Mouse (Mus musculus): ENCODE results near the gene Recql5.

Gene Recql5

DNA sequence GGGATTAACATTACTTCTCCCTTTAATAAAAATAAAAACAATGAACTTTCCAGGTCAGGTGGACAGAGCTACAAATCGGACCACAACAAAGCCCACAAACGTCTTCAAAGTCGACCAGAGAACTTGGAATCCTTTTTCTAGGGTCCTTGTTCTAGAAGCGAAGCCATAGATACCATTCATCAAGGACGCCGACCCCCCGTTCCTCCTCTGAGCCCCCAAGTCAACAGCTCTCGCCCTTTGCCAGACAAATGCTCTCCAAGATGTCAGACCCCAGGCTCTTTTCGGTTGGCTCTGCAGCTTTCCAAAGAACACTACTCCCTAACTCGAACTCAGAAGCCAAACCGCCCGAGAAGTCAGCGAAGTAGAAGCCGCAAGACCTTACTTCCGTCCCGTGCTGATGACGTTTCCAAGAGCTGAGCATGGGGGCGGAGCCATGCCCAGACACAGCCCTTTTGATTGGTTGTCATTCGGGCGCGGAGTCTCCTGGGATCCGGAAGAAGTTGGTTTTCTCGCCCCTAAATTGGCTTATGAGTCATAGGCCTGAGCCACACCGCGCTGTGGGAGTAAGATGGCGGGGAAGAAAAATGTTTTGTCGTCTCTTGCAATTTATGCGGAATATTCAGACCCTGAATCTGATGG, at the start of gene Recql5, which contains the start of gene Sap30bp:
Recql5 (minus strand) TSS at position 370 of the 639 bp plus-strand sequence.
Sap30bp (plus strand) TSS at position 175 of the 639 bp plus-strand sequence.
- ChIA-PET POLR2A (interaction anchor here (0.5 to 8.9 kb wide), 54 partner anchors 8 to 419 kb away, joined by 3 to 92 read pairs (median 4); partner anchors contain the start of genes Galk1 (in 2 of the 4), Caskin2 (in 1 of the 4), Itgb4 (in 1 of the 4) and Jpt1 (in 1 of the 4)), CTCF (interaction anchor here (0.5 to 1.6 kb wide), 10 partner anchors 9 to 682 kb away, joined by 3 to 8 read pairs (median 4); partner anchors contain the start of gene Mrpl38 (in 1 of the 4))

DNA sequence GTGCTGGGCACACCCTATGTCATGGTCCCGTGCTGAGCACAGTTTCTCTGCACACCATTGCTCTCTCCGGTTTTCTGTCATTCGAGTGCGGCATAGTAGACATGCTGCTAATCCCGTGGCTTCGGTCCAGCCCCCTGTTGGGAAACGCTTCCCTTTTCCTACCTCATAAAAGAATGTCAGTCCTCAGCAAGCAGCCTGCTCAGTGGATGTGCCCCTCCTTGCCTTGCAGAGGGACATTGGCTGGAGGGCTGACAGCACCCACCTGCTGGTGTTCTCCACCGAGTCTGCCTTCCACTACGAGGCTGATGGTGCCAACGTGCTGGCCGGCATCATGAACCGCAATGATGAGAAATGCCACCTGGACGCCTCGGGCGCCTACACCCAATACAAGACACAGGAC, 49.2 kb upstream of the Recql5 start:
- CTCF ChIA-PET = interaction anchor here in 1 of 4 experiments (0.6 to 1.1 kb wide), 2 partner anchors 30 to 43 kb away, joined by 3 read pairs; partner anchors contain the start of gene Galk1
- POLR2A ChIA-PET = interaction anchor here in 3 of 4 experiments (0.7 to 1.3 kb wide), 7 partner anchors 8 to 155 kb away, joined by 3 to 6 read pairs (median 4); partner anchors contain the start of gene Itgb4 (in 1 of the 3)

DNA sequence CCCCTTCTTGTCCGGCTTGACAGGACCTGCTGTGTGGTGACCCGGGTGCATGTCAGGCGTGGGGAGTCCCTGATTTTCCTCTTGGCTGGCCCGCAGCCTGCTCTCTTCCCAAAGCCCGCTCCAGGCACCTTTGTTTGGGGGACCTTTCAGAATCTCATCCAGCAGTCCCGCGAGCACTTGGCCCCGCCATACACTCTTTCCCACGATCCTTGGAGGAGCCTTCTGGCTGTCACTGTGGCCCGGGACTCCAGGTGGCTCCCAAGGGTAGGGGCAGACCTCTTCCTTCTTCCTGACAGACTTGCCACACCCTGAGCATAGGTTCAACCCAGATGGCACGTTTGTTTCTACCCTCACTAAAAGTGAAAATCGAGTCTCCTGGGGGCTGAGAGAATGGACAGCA, 42.3 kb upstream of the Recql5 start:
- CTCF ChIA-PET = interaction anchor here in 2 of 4 experiments (1.5 to 2.5 kb wide), 2 partner anchors 31 to 36 kb away, joined by 7 to 9 read pairs; no protein-coding TSS in a partner anchor

DNA sequence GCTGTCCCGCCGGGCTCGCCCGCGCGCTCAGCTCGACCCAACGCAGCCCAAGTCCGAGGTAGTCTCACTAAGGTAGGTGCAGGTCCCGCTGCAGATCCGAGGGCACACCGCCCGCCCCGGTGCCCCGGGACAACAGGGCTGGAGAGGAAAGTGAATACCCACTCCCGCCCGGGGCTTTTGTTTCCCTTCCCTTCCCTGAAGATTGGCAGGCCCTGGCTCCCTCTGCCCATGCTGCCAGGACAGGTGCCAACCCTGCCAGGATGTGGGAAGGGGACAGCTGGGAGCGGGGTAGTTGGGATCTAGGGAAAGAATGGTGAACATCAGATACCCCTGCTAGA, 41.8 kb upstream of the Recql5 start:
- CTCF ChIA-PET = interaction anchor here (0.5 to 1.6 kb wide), 15 partner anchors 13 to 143 kb away, joined by 3 to 13 read pairs (median 4); no protein-coding TSS in a partner anchor
- POLR2A ChIA-PET = interaction anchor here (0.5 to 8.2 kb wide), 23 partner anchors 9 to 1691 kb away, joined by 3 to 98 read pairs (median 4); partner anchors contain the start of genes Recql5 (in 2 of the 4), Sap30bp (in 2 of the 4), Galk1 (in 1 of the 4) and Smim6 (in 1 of the 4)

More for the DNA sequence above, 42.3 kb upstream of the Recql5 start:
- POLR2A ChIA-PET = interaction anchor here (0.6 to 8.2 kb wide), 16 partner anchors 16 to 338 kb away, joined by 3 to 98 read pairs (median 6); partner anchors contain the start of genes Recql5 (in 1 of the 4), Sap30bp (in 1 of the 4), Smim6 (in 1 of the 4) and Unk (in 1 of the 4)

DNA sequence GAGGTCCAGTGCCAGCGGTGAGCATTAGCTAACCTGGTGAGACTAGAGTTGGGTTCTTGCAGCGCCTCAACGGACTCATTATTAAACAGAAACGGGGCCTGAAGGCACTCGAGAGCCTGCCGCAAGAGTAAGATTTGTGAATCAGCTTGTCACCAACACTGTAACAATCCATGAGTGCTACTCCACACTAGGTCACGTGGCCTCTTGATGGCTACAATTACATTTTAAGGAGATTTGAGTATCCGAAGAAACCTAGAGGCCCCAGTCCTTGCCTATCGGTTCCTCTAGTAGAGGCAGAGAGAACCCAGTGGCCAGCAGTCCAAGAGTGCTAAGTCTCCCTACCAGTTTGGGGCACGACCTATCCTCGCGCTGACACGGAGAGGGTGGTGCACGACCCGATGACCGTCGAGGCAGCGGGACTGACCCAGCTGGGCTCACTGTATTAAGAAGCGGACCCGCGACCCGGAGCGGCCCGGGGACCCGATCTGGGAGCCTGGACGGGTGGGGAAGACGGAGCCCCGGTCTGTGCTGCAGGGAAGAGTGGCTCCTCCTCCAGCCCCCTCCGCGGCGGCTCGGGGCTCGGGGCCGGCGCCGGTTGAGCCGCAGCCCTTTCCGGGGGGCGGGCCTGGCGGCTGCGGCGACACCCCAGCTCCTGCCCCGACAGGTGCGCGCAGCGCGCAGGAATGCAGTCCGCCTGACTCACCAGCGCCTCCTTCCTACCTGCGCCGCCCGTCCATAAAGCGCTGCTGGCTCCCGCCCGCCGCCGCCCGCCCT, 41.2 kb upstream of the Recql5 start, which contains the start of gene Itgb4:
Itgb4 (plus strand) TSS at position 401 of the 774 bp plus-strand sequence.
- ChIA-PET CTCF (interaction anchor here (0.5 to 1.6 kb wide), 18 partner anchors 13 to 143 kb away, joined by 3 to 13 read pairs (median 4); no protein-coding TSS in a partner anchor), POLR2A (interaction anchor here (0.5 to 8.2 kb wide), 35 partner anchors 9 to 1691 kb away, joined by 3 to 98 read pairs (median 4); partner anchors contain the start of genes Galk1 (in 2 of the 4), Recql5 (in 2 of the 4), Sap30bp (in 2 of the 4) and Smim6 (in 1 of the 4))

DNA sequence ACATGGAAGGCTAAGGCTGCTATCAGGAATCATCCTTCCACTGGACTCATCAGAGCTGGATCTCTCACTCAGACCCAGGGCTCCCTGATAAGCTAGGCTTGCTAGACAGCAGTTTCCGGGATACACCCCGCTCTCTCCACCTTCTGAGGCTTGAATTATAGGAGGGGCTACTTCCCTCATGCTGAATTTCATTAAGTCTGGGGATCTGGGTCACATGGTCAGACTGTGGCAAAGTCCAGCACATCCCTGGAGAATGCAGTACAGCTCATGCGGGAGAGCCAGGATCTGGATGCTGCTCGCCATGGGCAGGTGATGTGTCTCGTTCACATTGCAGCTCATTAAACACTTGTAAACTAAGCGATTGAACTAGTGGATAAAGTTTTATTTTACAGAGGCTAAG, 37.7 kb upstream of the Recql5 start:
- POLR2A ChIA-PET = interaction anchor here (0.5 to 8.2 kb wide), 76 partner anchors 8 to 867 kb away, joined by 3 to 98 read pairs (median 4); partner anchors contain the start of genes Recql5 (in 2 of the 4), Sap30bp (in 2 of the 4), Cdr2l (in 1 of the 4) and Galk1 (in 1 of the 4)
- CTCF ChIA-PET = interaction anchor here in 3 of 4 experiments (0.6 to 2.3 kb wide), 12 partner anchors 16 to 622 kb away, joined by 3 to 10 read pairs (median 3); no protein-coding TSS in a partner anchor

DNA sequence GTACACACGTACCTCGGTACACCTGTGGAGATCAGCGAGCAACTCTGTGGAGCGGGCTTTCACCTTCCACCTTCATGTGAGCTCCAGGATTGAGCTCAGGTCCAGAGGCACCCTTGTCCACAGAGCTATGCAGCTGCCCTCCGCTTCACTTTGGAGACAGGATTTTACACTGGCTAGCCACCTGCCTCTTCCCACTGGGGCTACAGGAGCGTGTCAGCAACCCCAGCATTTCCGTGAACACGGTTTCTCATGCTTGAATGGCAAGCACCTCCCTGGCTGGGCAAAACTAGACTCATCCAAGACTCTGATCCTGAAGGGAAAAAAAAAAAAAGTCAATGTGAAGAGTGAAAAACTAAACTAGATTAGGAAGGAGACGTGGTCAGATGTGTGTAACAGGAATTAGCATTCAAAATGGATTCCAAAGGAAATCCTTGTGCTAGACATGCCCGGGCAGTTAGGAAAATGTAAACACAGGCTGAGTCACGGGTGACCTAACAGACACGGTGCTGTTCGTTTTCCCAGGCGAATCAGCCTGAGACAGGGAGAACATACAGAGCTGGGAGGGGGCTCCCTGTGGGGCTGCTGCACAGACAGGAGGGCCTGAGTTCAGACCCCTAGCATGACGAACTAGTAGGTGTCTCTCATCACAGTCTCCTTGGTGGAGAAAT, 36.9 kb upstream of the Recql5 start:
- POLR2A ChIA-PET = interaction anchor here (0.6 to 8.2 kb wide), 70 partner anchors 8 to 867 kb away, joined by 3 to 98 read pairs (median 4); partner anchors contain the start of genes Recql5 (in 2 of the 4), Sap30bp (in 2 of the 4), Cdr2l (in 1 of the 4) and Galk1 (in 1 of the 4)

DNA sequence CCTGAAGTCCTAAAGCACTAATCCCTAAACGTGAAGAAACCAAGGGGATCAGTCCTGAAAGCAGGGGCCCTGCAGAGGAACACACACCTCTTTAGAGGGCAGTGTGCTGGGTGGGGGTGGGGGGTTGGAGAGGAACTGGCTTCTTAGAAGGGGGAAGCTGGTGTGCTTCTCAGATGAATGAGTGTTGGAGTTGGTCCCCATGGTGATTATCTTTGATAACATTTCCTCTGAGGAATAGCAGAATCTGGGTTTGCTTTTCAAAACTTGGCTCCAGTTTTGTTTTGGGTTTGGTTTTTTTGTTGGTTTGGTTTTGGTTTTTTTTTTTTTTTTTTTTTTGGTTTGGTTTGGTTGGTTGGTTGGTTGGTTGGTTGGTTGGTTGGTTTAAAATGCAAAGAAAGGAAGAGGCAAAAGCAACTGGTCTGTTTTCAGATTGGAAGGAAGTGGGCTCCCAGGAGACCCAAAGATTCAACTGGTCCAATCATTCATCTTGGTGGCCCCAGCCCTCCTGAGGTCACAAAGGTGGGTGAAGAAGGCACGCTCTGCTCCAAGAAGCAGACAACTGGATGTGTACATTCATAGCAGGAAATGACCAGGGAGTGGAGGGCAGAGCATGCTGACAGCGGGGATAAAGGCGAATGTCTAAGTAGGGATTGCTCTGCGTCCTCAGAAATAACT, 35.6 kb upstream of the Recql5 start:
- ChIA-PET POLR2A (interaction anchor here in 3 of 4 experiments (1.5 to 8.2 kb wide), 9 partner anchors 11 to 468 kb away, joined by 4 to 98 read pairs (median 22); no protein-coding TSS in a partner anchor), CTCF (interaction anchor here in 2 of 4 experiments (0.6 to 0.7 kb wide), 3 partner anchors 39 to 445 kb away, joined by 3 read pairs; no protein-coding TSS in a partner anchor)

More for the DNA sequence above, 36.9 kb upstream of the Recql5 start:
- CTCF ChIA-PET = interaction anchor here in 3 of 4 experiments (0.6 to 2.3 kb wide), 11 partner anchors 27 to 622 kb away, joined by 3 to 19 read pairs (median 4); no protein-coding TSS in a partner anchor

DNA sequence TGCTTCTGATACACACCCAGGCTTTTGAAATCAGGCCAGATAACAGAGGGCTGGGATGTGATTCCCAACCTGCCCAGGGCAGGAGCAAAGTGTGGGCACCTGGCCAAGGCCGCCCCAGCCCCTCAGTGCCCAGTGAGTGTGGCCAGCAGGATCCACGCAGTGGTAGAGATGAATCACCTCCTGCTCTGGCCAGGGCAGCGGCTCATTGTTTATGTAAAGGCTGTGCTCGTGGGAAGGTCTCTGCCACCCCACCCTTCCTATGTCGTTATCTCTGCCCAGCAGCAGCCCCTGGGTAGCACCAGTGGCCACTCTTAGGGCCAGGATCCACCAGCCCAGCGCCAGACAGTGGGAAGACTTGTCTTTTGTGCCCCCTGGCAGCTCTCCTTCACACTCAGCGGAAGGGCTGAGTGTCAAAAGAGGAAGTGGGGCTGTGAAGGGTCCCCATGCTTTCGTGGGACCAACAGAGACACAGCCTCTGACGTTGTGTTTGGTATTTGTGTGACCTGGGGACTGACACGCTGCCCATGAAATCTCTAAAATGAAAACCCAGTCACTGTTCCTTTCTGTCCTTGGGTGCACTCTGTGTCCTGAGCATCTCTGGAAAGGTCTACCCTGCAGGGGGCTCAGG, 31.8 kb upstream of the Recql5 start:
- CTCF ChIA-PET = interaction anchor here in 2 of 4 experiments (0.6 to 0.7 kb wide), 2 partner anchors 35 to 148 kb away, joined by 4 to 6 read pairs; no protein-coding TSS in a partner anchor
- POLR2A ChIA-PET = interaction anchor here in 3 of 4 experiments (0.6 to 9.0 kb wide), 12 partner anchors 7 to 59 kb away, joined by 3 to 124 read pairs (median 7); partner anchors contain the start of gene Itgb4 (in 1 of the 3)

DNA sequence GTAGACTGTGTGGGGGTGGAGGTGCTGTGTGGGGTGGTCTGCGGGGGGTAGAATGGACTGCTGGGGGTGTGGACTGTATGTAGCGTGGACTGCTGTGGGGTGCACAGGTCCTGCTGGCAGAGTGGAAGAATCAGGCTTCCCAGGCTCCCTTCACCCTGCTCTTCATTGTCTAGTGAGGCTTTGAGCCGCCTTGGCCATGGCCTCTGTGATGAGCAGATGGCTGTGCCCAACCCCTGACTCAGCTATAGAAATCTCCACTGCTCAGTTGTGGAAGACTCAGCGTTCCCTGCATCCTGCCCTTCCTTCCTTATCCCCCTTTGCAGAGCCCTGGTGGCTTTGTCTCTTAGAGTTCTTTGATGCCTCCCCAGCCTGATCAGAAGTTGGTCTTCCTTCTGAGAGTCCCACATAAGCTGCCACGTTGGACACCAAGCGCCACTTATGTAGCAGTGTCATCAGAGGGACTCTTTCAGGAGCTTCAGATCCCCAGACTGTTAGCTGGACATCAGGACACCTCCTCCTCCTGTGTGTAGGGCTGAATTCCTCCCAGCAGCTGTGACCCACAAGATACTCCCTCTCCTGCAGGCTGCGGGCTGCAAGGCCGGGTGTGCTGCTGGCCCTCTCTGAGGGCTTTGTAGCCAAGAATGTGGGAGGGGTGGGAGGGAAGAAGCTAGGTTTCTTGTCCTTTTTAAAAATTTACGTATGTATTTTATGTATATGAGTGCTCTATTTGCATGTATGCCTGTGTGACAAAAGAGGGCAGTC, 29.6 kb upstream of the Recql5 start:
- CTCF ChIA-PET = interaction anchor here in 1 of 4 experiments (0.6 to 1.4 kb wide), 3 partner anchors 8 to 1079 kb away, joined by 3 to 4 read pairs (median 3); no protein-coding TSS in a partner anchor
- POLR2A ChIA-PET = interaction anchor here in 2 of 4 experiments (0.8 to 9.0 kb wide), 12 partner anchors 8 to 62 kb away, joined by 3 to 124 read pairs (median 4); partner anchors contain the start of gene Galk1 (in 1 of the 2)

DNA sequence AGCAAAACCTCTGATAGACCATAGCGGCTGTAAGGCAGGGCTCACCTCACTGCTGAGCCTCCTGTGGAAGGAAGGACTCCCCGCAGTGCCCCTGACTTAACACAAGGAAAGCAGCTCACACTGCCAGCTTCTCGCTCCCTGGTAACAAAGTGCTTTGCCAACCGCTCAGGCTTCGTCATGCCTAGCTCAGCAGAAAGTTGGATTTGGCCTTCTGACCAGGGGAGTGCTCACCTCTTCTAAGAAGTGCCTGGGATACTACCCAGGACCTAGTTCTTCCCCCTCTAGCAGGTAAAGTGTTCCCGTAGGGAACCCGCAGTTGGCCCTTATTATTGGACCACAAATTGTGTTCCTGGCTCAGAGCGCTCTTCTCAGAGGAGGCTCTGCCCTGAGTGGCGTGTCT, 25.7 kb upstream of the Recql5 start:
- ChIA-PET POLR2A (interaction anchor here in 3 of 4 experiments (0.6 to 9.0 kb wide), 21 partner anchors 9 to 1045 kb away, joined by 3 to 124 read pairs (median 6); partner anchors contain the start of genes Itgb4 (in 2 of the 3), Fdxr (in 1 of the 3), Galk1 (in 1 of the 3) and Recql5 (in 1 of the 3)), CTCF (interaction anchor here in 3 of 4 experiments (0.7 to 3.7 kb wide), 6 partner anchors 16 to 60 kb away, joined by 3 to 13 read pairs (median 5); no protein-coding TSS in a partner anchor)

DNA sequence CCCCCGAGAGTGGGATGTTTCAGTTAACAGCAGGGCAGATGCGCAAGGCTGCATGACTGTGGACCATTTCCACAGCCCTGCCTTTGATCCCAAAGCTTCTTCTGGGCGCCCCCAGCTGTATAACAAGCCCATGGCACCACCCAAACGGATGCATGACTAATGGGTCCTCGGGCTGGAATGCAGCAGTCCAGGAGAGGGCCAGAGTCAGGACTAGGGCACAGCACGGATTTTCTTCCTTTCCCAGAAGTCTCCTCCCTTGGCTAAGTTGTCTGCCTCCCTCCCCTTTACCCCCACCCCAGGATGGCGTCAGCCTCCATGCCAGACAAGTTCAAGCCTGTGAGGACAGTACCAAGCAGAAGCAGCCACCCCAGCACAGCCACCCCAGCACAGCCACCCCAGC, 24.7 kb upstream of the Recql5 start:
- POLR2A ChIA-PET = interaction anchor here (0.6 to 9.0 kb wide), 19 partner anchors 8 to 101 kb away, joined by 3 to 124 read pairs (median 8); partner anchors contain the start of genes Itgb4 (in 2 of the 4) and Galk1 (in 1 of the 4)
- CTCF ChIA-PET = interaction anchor here (0.6 to 3.7 kb wide), 10 partner anchors 15 to 59 kb away, joined by 3 to 13 read pairs (median 4); no protein-coding TSS in a partner anchor

DNA sequence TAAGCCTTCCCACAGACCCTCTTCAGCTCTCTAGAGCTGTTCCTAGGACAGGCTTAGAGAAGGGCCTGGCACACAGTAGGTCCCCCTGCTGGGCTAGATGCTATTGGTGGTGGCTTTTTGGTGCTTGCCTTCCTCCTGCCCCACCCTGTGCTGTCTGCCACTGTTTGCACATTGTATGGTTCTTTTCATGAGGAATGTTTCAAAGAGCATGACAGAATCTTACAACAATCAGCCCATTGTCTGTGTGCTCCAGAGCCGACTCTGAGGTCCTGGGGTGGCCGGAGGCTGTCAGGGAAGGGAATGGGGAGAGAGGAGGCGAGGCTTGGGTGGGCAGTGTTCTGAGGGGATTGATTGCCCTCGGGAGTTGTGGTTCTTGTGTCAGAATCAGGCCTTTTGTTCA, 23.2 kb upstream of the Recql5 start:
- POLR2A ChIA-PET = interaction anchor here (0.7 to 9.0 kb wide), 15 partner anchors 9 to 74 kb away, joined by 4 to 124 read pairs (median 9); partner anchors contain the start of genes Galk1 (in 1 of the 4), Itgb4 (in 1 of the 4) and Unk (in 1 of the 4)
- CTCF ChIA-PET = interaction anchor here (0.5 to 3.7 kb wide), 8 partner anchors 10 to 68 kb away, joined by 3 to 13 read pairs (median 4); partner anchors contain the start of gene Galk1 (in 1 of the 4)

DNA sequence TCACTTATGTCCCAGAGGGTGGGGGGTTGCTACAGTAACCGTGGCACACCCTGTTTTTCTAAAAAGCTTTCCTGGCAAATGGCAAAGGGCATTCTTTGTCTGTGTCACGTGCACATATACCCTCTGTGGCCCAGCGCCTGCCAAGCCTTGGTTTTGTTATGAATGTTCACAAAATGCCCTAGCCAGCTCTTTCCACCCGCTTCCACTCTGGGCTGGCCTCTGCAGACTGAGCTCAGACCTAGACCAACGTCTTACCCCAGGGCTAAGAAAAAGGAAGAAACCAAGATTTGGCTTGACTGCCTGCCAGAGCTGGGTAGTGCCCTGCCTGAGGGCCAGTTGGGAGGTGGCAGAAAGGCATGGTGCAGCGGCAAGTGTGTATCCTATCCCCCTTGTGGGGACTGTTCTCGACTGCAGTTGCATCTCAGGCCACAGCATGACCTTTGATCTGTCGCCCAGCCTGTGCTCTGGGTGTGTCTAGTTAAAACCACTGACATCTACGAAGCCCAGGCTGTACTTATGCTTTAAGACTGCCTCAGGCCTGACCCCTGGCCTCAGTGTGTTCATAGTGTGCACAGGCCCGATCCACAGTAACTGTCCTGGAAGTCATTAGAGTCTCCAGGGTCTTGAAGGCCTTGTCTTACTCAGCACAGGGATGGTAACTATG, 22.1 kb upstream of the Recql5 start:
- CTCF ChIA-PET = interaction anchor here (0.5 to 3.7 kb wide), 9 partner anchors 7 to 16 kb away, joined by 3 to 13 read pairs (median 4); no protein-coding TSS in a partner anchor
- POLR2A ChIA-PET = interaction anchor here in 3 of 4 experiments (0.6 to 8.2 kb wide), 21 partner anchors 7 to 542 kb away, joined by 3 to 98 read pairs (median 5); partner anchors contain the start of genes Itgb4 (in 2 of the 3), Galk1 (in 1 of the 3), Recql5 (in 1 of the 3) and Sap30bp (in 1 of the 3)

Data from embryonic stem cell, embryonic (primary cell).